Mouse (Mus musculus) myocyte (in vitro differentiated cells): ENCODE data around the gene Cnp.

Experiments used
- E2F4 ChIP-seq: IDR thresholded peaks from one replicate; pipeline ENCODE4 v1.6.1; 2011; ENCODE audit warnings: mild to moderate bottlenecking, control low read depth, moderate library complexity; ENCODE audit not compliant: insufficient read depth
- MYOD1 ChIP-seq, 3 experiments: IDR thresholded peaks; one replicate each; pipeline ENCODE4 v1.6.1; 2011; ENCODE audit warnings: control low read depth in 2 of 3, low read depth in 2 of 3, mild to moderate bottlenecking in 2 of 3, moderate library complexity in 1 of 3; ENCODE audit not compliant: insufficient read length in 2 of 3, control insufficient read depth in 1 of 3
- POLR2A ChIP-seq: IDR thresholded peaks from one replicate; pipeline ENCODE4 v1.6.1; 2011; ENCODE audit warnings: low read depth, mild to moderate bottlenecking, control low read depth, moderate library complexity; ENCODE audit not compliant: insufficient read length
- POLR2AphosphoS2 ChIP-seq: IDR thresholded peaks from one replicate; pipeline ENCODE4 v1.6.1; 2011; ENCODE audit warnings: low read depth, control low read depth; ENCODE audit not compliant: insufficient read length

- no peak for TF ChIP-seq POLR2A
- no peak for TF ChIP-seq E2F4
- TF ChIP-seq POLR2AphosphoS2 = peak; percentile 13
- TF ChIP-seq MYOD1 (IDR thresholded peaks at IDR 0.05; ENCODE audit: control insufficient read depth in 1 of 3, insufficient read length in 2 of 3, low read depth in 2 of 3) = no peak
These were observed 5.6 kb downstream of the Cnp start for GRCm38 (mm10) chr11:100580275-100580674.
